Mouse (Mus musculus) cerebellum, adult 9-10 months (tissue): Measurements from ENCODE around the gene Elmsan1.

Experiments
- DNase-seq: peaks from one replicate; pipeline ENCODE4 v3.0.0; 2022

The Elmsan1 gene

DNA sequence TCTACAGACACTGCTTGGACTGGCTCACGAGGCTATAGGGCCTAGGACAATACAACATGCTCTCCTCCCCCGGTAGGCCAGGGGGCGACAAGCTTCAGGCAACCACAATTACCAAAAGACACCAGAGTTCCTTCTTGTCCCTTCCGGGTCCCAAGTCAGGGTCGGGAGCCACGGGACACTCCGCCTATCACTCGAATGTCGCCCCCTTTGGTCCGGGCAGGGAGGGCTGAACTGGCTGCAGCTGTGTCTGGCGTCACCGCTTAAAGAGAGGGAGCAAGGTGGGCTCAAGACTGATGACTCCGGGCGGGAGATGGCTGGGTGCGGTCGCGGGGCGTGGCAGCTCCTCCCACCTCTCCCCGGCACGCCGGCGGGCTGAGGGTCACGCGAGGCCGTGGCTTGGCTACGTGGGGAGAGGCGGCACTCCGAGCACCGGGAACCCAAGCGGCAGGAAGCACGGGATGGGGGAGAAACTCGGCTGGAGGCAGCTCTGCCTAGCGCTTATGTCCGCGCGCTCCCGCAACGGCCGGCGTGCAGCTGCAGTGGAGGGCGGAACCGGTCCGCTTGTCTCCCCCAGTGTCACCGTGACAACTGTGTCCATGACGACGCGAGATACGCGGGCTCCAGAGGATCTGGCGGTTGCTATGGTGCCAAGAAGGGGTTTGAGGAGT, 70.6 kb downstream of the Elmsan1 start, which contains the start of gene Pnma1:
TSS of gene Pnma1 (minus strand) at position 536 of the 668 bp plus-strand sequence.
- peak; percentile 65 for DNase-seq

GRCm38 (mm10) chr12:84142281-84143050, 76.2 kb downstream of the Elmsan1 start:
- DNase-seq, result no peak

DNA sequence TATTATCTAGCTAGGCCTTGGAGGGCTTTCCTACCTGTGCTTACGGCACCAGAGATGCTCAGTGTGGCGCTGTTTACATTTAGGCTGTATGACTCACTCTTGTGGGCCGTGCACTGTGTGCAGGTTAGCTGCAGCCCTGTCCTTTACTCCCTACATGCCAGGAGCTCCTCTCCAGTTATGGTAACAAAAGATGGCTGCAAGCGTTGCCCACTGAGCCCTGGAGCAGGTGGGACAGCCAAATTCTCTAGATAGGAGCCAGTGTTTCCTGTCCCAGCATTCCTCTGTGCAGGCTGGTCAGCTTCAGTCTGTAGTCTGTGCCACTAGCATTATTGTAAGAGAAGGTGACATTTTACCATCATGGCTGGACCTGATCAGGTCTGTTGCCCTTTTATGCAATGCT, 77.4 kb downstream of the Elmsan1 start:
- no peak for DNase-seq

DNA sequence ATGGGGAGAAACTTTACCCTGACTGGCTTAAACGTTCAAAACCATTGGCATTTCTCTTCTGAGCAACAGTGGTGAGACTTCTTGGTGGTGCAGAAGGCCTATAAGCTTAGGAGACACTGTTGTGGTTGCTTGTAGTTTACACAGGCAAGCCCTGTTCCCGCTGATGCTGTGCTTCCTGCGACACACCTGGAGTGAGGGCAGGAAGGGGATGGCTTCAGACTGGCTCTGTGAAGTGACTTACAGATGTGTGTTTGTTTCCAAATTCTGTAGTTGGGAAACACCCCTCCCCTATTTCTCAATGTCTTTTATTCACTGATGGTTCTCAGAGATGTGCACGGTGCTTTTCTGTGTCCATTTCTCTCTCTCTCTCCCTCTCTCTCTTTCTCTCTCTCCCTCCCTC, 78.5 kb downstream of the Elmsan1 start:
- no peak for DNase-seq

- no peak for DNase-seq
Measured at GRCm38 (mm10) chr12:84137131-84137530, 81.5 kb downstream of the Elmsan1 start.

GRCm38 (mm10) chr12:84132265-84132664, 86.4 kb downstream of the Elmsan1 start:
- no peak for DNase-seq

DNA sequence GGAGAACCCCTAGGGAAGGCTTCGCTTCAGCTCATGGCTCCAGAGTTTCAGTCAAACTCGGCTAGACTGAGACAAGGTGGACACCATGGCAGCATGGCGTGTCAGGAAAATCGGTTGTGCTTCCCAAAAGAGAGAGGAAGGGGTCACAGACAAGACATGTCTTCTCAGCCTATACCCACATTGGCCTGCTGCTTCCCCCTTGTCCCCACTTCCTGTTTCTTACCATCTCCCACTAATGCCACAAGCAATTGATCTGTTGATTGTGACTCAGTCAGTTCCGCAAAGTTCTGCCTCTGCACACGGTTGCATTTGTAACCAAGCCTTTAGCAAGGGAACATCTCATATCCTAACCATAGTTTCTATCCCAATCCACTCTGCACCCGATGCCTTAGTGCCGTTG, 88.8 kb downstream of the Elmsan1 start:
- no peak for DNase-seq

DNA sequence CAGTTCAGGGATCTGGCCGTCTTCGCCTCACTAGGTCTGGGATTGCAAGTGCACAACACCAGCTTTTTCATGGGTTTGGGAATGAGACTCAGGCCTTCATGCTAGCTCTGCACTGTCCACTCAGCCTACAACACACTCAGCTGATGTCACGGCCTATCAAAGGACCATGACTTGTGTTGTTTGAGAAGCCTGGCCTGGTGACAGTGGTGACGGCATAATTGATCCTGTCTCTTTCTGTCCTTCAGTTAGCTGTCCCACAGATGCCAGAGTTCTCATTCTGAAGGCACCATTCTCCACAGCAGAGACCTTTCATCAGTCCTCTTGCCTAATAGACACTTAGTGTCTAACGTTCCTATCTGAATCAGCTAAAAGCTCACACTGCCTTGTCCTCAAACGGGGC, 90.1 kb downstream of the Elmsan1 start:
- no peak for DNase-seq

DNA sequence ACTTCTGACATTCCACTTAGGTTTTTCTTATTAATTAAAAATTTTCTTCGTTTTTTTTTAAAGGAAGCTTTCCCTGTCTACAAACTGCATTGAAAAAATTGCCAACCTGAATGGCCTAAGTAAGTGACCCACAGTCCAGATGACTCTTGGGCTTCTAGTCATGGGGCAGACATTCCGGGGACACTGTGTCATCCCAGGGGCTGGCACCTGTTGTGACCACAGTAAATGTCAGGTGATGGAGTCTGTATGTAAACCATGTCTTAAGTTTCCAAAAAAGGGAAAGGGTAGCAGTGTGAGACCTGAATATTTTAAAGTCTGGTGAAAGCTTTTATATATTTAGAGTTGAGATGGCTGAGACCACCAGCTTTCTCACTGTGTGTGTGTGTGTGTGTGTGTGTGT, 91.8 kb downstream of the Elmsan1 start:
- no peak for DNase-seq

- no peak for DNase-seq
Measured at GRCm38 (mm10) chr12:84125892-84126291, 92.8 kb downstream of the Elmsan1 start.

GRCm38 (mm10) chr12:84119584-84119983, 99.1 kb downstream of the Elmsan1 start:
- DNase-seq, result no peak

GRCm38 (mm10) chr12:84114153-84114994, 104.3 kb downstream of the Elmsan1 start, which contains the start of gene Dnal1:
Gene Dnal1, plus strand, starts transcription at chr12:84114366.
- DNase-seq, result peak; percentile 87

DNA sequence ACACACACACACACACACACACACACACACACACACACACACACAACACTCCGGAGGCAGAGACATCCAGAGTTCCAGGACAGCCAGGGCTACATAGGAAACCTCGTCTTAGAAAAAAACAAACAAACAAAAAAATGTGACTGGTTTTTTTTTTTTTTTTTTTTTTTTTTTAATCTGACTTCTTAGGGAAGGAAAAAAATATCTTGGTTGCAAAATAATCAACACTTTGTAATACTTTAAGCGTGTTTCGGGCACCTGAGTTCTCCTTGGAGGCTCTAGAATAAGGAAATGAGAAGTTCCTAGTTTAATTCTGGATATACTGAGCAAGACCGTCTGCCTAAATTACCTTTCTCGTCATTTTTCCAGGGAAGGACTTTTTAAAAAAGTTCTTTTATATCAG, 105.0 kb downstream of the Elmsan1 start:
- no peak for DNase-seq

GRCm38 (mm10) chr12:84110814-84111213, 107.9 kb downstream of the Elmsan1 start:
- DNase-seq, result no peak

DNA sequence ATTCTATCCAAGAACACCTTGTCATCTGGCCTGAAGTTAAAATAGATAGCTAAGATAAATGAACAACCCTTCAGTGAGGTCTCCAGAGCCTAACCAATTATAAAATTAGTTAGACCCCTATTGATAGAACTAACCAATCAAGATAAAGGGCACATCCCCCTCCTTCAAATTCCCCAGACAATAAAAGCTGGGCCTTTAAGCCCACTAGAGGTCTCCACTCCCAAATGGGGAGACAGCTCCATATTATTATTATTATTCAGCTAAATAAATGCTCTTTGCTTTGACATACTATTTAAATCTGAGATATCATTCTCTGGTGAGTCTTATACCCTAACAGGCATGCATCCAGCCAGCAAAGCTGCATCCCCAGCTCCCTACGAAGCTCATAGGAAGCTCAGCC, 108.8 kb downstream of the Elmsan1 start:
- DNase-seq, result no peak

GRCm38 (mm10) chr12:84107692-84108091, 111.0 kb downstream of the Elmsan1 start:
- no peak for DNase-seq

GRCm38 (mm10) chr12:84107012-84107411, 111.7 kb downstream of the Elmsan1 start:
- DNase-seq, result no peak

DNA sequence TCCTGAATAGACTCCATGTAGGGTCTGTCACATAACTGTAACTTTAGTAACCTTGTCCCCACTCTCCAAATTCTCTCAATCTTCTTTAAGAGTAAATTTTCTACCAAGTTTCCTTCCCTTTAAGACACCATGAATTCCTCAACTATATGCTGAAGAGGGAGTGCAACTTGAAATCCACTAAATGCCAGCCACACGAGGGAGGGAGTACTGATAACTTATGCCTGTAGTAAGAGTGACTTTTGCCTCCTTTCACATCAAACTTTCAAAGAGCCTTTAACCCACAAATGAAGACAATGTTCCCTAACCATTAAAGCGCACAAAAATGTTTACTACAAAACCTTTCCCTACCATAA, 117.2 kb downstream of the Elmsan1 start:
- DNase-seq, result no peak

GRCm38 (mm10) chr12:84100604-84101492, 117.8 kb downstream of the Elmsan1 start, which contains the start of gene Acot6:
Gene Acot6, plus strand, starts transcription at chr12:84100654.
- peak; percentile 46 for DNase-seq

DNA sequence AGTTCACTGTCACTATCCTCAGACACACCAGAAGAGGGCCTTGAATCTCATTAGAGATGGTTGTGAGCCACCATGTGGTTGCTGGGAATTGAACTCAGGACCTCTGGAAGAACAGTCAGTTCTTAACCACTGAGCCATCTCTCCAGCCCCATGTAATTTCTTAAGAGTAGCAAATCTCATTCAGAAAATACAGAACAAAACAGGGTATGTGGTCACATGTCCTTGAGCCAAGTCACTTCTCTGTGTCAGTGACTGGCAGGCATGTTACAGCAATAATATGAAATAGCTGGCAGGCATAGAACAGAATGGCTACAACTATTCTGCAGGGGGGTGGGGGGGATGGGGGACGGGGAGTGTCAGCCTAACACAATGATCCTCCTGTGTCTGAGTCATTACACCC, 118.6 kb downstream of the Elmsan1 start:
- no peak for DNase-seq

GRCm38 (mm10) chr12:84099605-84100004, 119.1 kb downstream of the Elmsan1 start:
- DNase-seq, result no peak
